Mouse (Mus musculus): ENCODE results near the gene Rab15.
"Not testable (repeated sequence)": the region's sequence is repeated elsewhere in the genome, so short reads cannot be mapped to it uniquely, and the experiment has no call there.

The Rab15 gene

GRCm38 (mm10) chr12:76822651-76823041 is at the start of gene Rab15:
Gene Rab15 (minus strand): TSS chr12:76822908.
- no peak for DNase-seq (ENCODE audit: low read depth)

- DNase-seq (ENCODE audit: low read depth), result no peak
These were observed 46.9 kb upstream of the Rab15 start for GRCm38 (mm10) chr12:76869561-76869960.

GRCm38 (mm10) chr12:76868463-76869198 is 45.9 kb upstream of the Rab15 start:
- DNase-seq (ENCODE audit: low read depth), result no peak

- DNase-seq (ENCODE audit: low read depth), result peak; percentile 58
These were observed 45.0 kb upstream of the Rab15 start for GRCm38 (mm10) chr12:76867586-76868280.

- DNase-seq (ENCODE audit: low read depth), result no peak
These were observed 42.6 kb upstream of the Rab15 start for GRCm38 (mm10) chr12:76865266-76865665.

GRCm38 (mm10) chr12:76863651-76864050 is 40.9 kb upstream of the Rab15 start:
- DNase-seq (ENCODE audit: low read depth), result peak; percentile 76

- not testable (repeated sequence) for DNase-seq (ENCODE audit: low read depth)
These were observed 36.1 kb upstream of the Rab15 start for GRCm38 (mm10) chr12:76858788-76859187.

GRCm38 (mm10) chr12:76857087-76857486 is 34.4 kb upstream of the Rab15 start:
- DNase-seq (ENCODE audit: low read depth), result no peak

- no peak for DNase-seq (ENCODE audit: low read depth)
These were observed 30.9 kb upstream of the Rab15 start for GRCm38 (mm10) chr12:76853378-76854142.

GRCm38 (mm10) chr12:76852419-76852818 is 29.7 kb upstream of the Rab15 start:
- DNase-seq (ENCODE audit: low read depth), result no peak

GRCm38 (mm10) chr12:76844346-76845061 is 21.8 kb upstream of the Rab15 start:
- DNase-seq (ENCODE audit: low read depth), result no peak

- no peak for DNase-seq (ENCODE audit: low read depth)
These were observed 17.4 kb upstream of the Rab15 start for GRCm38 (mm10) chr12:76840081-76840480.

- DNase-seq (ENCODE audit: low read depth), result no peak
These were observed 16.6 kb upstream of the Rab15 start for GRCm38 (mm10) chr12:76839298-76839697.

- peak; percentile 41 for DNase-seq (ENCODE audit: low read depth)
These were observed 15.3 kb upstream of the Rab15 start for GRCm38 (mm10) chr12:76837844-76838650.

- DNase-seq (ENCODE audit: low read depth), result peak; percentile 97
These were observed 14.6 kb upstream of the Rab15 start for GRCm38 (mm10) chr12:76837101-76837843.

GRCm38 (mm10) chr12:76832704-76833103 is 10.0 kb upstream of the Rab15 start:
- DNase-seq (ENCODE audit: low read depth), result peak; percentile 76

GRCm38 (mm10) chr12:76825283-76825682 is 2.6 kb upstream of the Rab15 start:
- DNase-seq (ENCODE audit: low read depth), result no peak

- no peak for DNase-seq (ENCODE audit: low read depth)
These were observed 582 bp downstream of the Rab15 start for GRCm38 (mm10) chr12:76822002-76822650.

- no peak for DNase-seq (ENCODE audit: low read depth)
These were observed 2.1 kb downstream of the Rab15 start for GRCm38 (mm10) chr12:76820615-76821014.

GRCm38 (mm10) chr12:76819816-76820215 is 2.9 kb downstream of the Rab15 start:
- DNase-seq (ENCODE audit: low read depth), result no peak

Measured in NIH3T3 (cell line).